Mouse (Mus musculus) lung, postnatal 0 days (tissue): ENCODE data around the gene Itgb5. TPM values are rescaled to one million over a fixed set of nuclear protein-coding genes. Genes with fewer than 3 reads are reported as not detected.

Experiments used
- ATAC-seq: fragments of 200-750 bp; cut with Nextera tagmentation; 2 replicates; pipeline ENCODE4 v1.8.0; 2017; ENCODE audit warnings: moderate library complexity
- DNase-seq: peaks from one replicate; pipeline ENCODE4 v3.0.0-alpha.2; 2016; ENCODE audit warnings: low spot score
- H3K27ac ChIP-seq: fragments of 300-500 bp; sonication (generic); 2 replicates; pipeline ENCODE4 v1.5.1; 2014; ENCODE audit warnings: antibody characterized with exemption, mild to moderate bottlenecking, low read length, mixed read lengths
- H3K27me3 ChIP-seq: fragments of 300-500 bp; sonication (generic); replicated peaks from 2 replicates; pipeline ENCODE4 v1.6.1; 2014; ENCODE audit warnings: low read length, mixed read lengths; ENCODE audit not compliant: insufficient read depth
- H3K36me3 ChIP-seq: fragments of 300-500 bp; sonication (generic); 2 replicates; pipeline ENCODE4 v1.6.1; 2014; ENCODE audit warnings: low read length, mixed read lengths; ENCODE audit not compliant: insufficient read depth
- H3K4me1 ChIP-seq: fragments of 300-500 bp; sonication (generic); 2 replicates; pipeline ENCODE4 v1.6.1; 2014; ENCODE audit warnings: antibody characterized with exemption, low read depth, low read length, mixed read lengths; ENCODE audit not compliant: insufficient read depth
- H3K4me2 ChIP-seq: fragments of 300-500 bp; sonication (generic); replicated peaks from 2 replicates; pipeline ENCODE4 v1.6.1; 2014; ENCODE audit warnings: low read depth, mild to moderate bottlenecking, low read length, moderate library complexity, mixed read lengths
- H3K4me3 ChIP-seq: fragments of 300-500 bp; sonication (generic); 2 replicates; pipeline ENCODE4 v1.5.1; 2014; ENCODE audit warnings: low read depth, low read length
- H3K9ac ChIP-seq: fragments of 300-500 bp; sonication (generic); replicated peaks from 2 replicates; pipeline ENCODE4 v1.6.1; 2014; ENCODE audit warnings: low read depth, mild to moderate bottlenecking
- H3K9me3 ChIP-seq: fragments of 300-500 bp; sonication (generic); 2 replicates; pipeline ENCODE4 v1.6.1; 2016; ENCODE audit warnings: low read length, mixed read lengths
- CTCF ChIP-seq: IDR thresholded peaks from 2 replicates; pipeline ENCODE4 v1.5.1; 2016; ENCODE audit warnings: antibody characterized with exemption, mild to moderate bottlenecking
- EP300 ChIP-seq: IDR thresholded peaks from 2 replicates; pipeline ENCODE4 v1.6.1; 2016; ENCODE audit warnings: antibody characterized with exemption, mild to moderate bottlenecking, control low read depth
- WGBS: fragments of 180-500 bp; shearing (Covaris S2); extraction: QIAGEN DNeasy Blood & Tissue Kit; methylation state at CpG from one replicate; pipeline ENCODE4 v1.1.7; 2014; 5-methylcytosine and 5-hydroxymethylcytosine counted together
- polyA plus RNA-seq: library from polyadenylated mRNA; unstranded; fragments of >200 nt; fragmentation: Nextera tagmentation; extraction: Ambion mirVana; gene quantifications from 2 replicates; pipeline ENCODE4 v1.2.1, GENCODE M21; 2015

The Itgb5 gene
- polyA plus RNA-seq, 1 experiment from 2014 or later: 34.5 TPM

GRCm38 (mm10) chr16:33998011-33998410 is 168.5 kb downstream of the Itgb5 start:
- Histone ChIP-seq H3K9me3 (no peaks in the 10 kb centered on the region), H3K27me3 (no peaks in the 10 kb centered on the region), H3K36me3 (no peaks in the 10 kb centered on the region), H3K4me1 (no peaks in the 10 kb centered on the region), H3K27ac (no peak overlapping the region), H3K9ac (no peak overlapping the region), H3K4me2 (no peak overlapping the region), H3K4me3 (no peak overlapping the region)
- 75% methylated on average over 6 of the region's 6 CpGs for WGBS
- no peak for DNase-seq
- TF ChIP-seq CTCF: no peak
- TF ChIP-seq EP300: no peak
- ATAC-seq: no peak

Other genes with a start within 250 kb of the Itgb5 start
- gene Heg1, start 145.3 kb upstream of the Itgb5 start, polyA plus RNA-seq: 33.5 and 36.2 TPM in 2 replicates
- 0.08 and 0.11 TPM in 2 replicates for gene Muc13, start 35.6 kb upstream of the Itgb5 start, polyA plus RNA-seq
- 10.3 and 11.1 TPM in 2 replicates for gene Umps, start 137.4 kb downstream of the Itgb5 start, polyA plus RNA-seq